Mouse (Mus musculus): ENCODE results near the gene S100a5.
A peak's percentile ranks its signal among the peaks of the same experiment; 100 is the strongest.

S100a5 gene

DNA sequence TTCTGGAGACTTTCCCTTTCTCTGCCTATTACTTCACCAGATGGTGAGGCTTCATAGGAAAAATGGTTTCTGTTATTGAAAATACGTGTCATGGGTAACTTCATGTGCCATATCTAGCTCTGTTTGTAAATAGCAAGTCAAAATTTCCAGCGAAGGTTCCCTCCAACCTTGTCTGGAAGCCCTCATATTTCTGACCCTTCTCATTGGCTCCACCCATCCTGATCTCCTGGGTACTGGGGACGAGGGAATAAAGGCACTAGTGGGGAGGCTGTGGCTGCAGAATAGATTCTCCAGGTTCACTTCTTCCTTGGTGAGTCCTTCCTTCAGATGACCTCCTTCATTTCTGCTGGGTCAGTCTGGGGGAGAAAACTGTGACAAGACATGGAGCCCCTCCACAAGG is at the start of gene S100a5:
TSS of gene S100a5 (plus strand) at position 301 of the 400 bp plus-strand sequence.
- DNase-seq (ENCODE audit: low spot score), result no peak

GRCm38 (mm10) chr3:90560008-90560628 is 48.2 kb upstream of the S100a5 start, which contains the start of gene S100a3:
Gene S100a3, plus strand, starts transcription at chr3:90560578.
- no peak for DNase-seq (ENCODE audit: low spot score)

- no peak for DNase-seq (ENCODE audit: low spot score)
These were observed 33.6 kb upstream of the S100a5 start for GRCm38 (mm10) chr3:90574691-90575090.

- DNase-seq (ENCODE audit: low spot score), result no peak
These were observed 33.0 kb upstream of the S100a5 start for GRCm38 (mm10) chr3:90575320-90575719.

- DNase-seq (ENCODE audit: low spot score), result no peak
These were observed 31.8 kb upstream of the S100a5 start for GRCm38 (mm10) chr3:90576351-90577001.

DNA sequence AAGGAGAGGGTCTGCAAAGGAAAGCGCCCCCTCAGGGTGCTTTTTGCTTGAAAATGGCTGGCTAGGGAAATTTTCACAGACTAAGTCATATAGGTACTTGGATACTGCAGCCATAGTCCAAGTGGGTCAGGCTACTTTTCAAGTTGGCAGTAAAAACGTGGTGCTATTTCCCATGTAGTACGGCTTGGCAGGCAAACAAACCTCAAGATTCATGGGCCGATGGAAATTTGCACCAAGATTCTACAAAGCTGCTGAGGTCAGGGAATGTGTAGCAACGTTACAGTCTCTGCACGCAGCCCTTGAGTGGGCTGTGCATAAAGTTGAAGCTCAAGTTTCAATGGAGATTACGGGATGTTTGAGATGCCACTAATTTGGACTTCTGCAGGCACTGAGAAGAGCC is 28.9 kb upstream of the S100a5 start:
- DNase-seq (ENCODE audit: low spot score), result no peak

DNA sequence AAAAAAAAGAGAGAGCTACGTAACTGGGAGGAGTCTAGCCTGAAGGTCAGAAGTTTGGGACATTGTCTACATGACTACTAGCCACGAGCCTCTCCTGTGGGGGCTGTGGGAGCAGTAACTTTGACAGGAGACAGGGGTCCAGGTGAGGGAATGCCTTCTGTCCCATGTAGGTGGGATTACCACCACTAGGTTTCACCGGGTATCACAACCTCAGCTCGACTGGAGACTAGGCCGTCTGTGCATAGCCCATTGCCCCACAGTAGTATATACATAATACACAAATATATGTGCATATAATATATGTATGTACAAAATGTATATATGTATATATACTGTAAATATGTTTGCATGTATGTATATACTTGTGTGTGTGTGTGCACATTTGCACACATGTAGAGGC is 27.2 kb upstream of the S100a5 start:
- DNase-seq (ENCODE audit: low spot score), result no peak

GRCm38 (mm10) chr3:90582156-90582555 is 26.2 kb upstream of the S100a5 start:
- DNase-seq (ENCODE audit: low spot score), result no peak

GRCm38 (mm10) chr3:90582556-90582955 is 25.8 kb upstream of the S100a5 start:
- DNase-seq (ENCODE audit: low spot score), result no peak

DNA sequence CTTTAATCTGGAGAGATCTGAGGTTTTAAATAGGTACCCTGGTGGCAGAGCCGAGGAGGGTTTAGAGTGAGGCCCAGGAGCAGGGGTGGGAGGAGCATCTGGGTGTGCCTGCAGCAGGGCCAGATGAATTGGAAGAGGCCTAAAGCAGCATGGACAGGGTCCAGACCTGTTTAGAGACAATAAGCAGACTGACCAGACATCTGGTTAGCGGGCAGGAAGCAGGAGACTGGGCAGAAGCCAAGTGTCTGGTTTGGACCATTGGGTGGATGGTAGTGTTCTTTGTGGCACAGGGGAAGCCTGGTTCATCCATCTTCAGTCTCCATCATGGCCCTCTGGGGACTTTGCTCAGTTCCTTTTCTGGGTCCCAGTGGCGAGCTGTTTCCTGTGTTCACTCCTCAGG is 24.4 kb upstream of the S100a5 start:
- DNase-seq (ENCODE audit: low spot score), result no peak

GRCm38 (mm10) chr3:90585595-90585994 is 22.7 kb upstream of the S100a5 start:
- DNase-seq (ENCODE audit: low spot score), result peak; percentile 86

DNA sequence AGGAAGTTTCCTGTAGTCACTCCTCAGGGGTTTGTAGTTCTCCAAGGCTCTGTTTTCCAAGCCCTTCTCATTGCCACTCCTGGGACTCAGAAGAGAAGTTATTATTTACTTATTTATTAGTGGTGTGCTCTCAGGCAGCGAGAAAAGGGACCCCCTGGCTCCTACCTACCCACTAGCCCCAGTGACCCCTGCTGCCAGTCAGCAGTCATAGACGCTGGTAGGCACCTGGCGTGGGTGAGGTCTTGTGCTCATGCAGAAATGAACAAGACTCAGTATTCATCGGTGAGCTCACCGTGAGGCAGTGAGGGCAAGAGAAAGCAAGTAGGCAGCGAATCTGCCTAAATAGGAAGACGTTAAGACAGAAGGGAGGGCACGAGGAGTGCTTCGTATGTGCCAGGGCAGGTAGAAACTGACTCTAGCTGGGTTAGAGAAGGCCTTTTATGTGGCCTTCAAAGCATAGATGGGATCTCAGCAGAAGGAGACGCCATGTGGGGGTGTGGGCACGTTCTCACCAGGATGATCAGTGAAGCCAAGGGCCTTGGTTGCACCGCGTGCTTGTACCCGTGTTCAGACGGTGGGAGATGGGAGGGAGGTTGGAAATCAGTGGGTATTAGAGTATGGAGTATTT is 22.2 kb upstream of the S100a5 start:
- no peak for DNase-seq (ENCODE audit: low spot score)

DNA sequence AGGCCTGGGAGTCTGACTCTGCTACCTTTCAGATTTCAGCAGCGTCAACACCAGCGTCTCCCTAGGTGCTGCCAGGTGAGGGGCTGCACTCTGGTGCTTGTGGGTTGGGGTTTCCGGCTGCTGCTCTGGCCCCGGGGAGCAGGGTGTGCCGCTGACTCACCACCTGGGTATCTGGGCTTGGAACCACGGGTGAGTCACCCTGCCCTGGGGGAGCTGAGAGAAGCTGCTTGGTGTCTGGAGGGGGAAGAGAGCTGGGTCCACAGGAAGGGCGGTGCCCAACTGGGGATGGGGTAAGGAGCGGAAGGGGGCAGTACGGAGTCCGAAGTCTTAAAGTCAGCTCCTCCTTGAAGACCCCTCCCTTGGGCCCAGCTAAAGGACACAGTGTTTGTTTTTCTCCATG is 21.4 kb upstream of the S100a5 start:
- DNase-seq (ENCODE audit: low spot score), result no peak

GRCm38 (mm10) chr3:90587361-90588101 is 20.8 kb upstream of the S100a5 start:
- no peak for DNase-seq (ENCODE audit: low spot score)

DNA sequence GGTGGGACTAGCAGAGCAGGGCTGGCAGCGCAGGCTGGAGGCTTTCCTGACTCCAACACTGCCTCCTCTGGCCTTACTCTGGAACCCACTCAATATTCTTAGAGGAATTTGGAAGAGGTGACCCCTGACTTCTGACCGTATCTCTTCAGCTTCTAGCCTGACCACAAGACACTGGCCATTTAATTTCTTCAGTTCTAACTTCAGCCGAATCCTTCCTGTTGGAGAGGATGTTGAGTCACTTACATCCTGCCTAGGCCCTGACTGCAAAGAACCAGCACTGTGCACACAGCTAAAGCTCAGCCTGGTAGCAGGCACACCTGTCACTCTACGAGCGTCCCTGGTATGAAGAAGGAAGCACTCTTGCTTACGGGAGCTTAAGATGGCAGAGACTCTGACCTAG is 18.9 kb upstream of the S100a5 start:
- no peak for DNase-seq (ENCODE audit: low spot score)

- no peak for DNase-seq (ENCODE audit: low spot score)
These were observed 18.4 kb upstream of the S100a5 start, which contains the start of gene S100a2 for GRCm38 (mm10) chr3:90589947-90590346. Gene S100a2, plus strand, starts transcription at chr3:90590247.

- DNase-seq (ENCODE audit: low spot score), result no peak
These were observed 13.9 kb upstream of the S100a5 start for GRCm38 (mm10) chr3:90594466-90594865.

- DNase-seq (ENCODE audit: low spot score), result no peak
These were observed 12.8 kb upstream of the S100a5 start for GRCm38 (mm10) chr3:90595556-90595955.

- no peak for DNase-seq (ENCODE audit: low spot score)
These were observed 11.5 kb upstream of the S100a5 start for GRCm38 (mm10) chr3:90596810-90597209.

GRCm38 (mm10) chr3:90597736-90598135 is 10.6 kb upstream of the S100a5 start:
- DNase-seq (ENCODE audit: low spot score), result no peak

GRCm38 (mm10) chr3:90598212-90598611 is 10.1 kb upstream of the S100a5 start:
- DNase-seq (ENCODE audit: low spot score), result no peak

DNA sequence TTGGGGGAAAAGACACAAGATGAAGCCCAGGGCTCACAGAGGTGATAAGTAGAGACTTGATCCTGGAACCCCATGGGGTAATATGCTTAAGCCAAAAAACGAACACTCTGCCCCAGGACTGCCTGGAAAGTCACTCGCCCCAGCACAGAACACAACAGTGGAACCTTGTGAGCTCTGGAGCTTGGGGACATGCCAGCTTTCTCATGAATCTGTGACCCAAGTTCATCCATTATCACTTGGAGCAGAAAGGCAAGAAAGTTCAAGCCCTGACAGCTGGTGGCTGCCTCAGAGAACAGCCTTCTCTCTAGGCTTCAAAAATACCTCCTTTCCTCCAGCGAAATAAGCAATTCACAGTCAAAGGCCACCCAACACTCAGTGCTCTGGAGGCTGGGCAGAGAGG is 8.9 kb upstream of the S100a5 start:
- no peak for DNase-seq (ENCODE audit: low spot score)

DNA sequence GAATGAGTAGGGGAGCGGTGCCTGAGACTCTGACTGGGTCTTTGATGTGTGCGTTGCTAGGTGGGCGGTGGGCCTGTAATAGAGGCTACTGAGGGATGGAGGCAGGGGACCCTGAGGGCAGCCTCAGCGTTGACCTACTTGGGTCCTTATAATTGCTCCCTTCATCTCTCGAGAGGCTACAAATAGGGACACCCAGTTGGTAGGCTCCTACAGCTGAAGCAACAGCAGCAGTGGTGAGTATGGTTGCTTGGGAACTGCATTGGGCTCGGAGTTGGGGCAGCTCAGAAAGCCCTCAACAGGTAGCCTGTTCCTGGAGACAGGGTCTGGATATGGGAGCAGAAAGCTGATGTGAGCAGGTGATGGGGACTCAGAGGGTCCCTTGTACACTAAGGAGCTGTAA is 8.3 kb upstream of the S100a5 start:
- no peak for DNase-seq (ENCODE audit: low spot score)

Data from embryo, embryonic 10 days (tissue).